Mouse (Mus musculus) kidney, adult 2 months (tissue): ENCODE measurements at regions not wholly inside any gene's neighbourhood (a gene's known extent, or its start where the extent isn't known, plus 50 kb on each side); places are given as distances from the start of the nearest gene placed in this dataset.

Experiments used
- DNase-seq: peaks from one replicate; pipeline ENCODE4 v3.0.0; 2021
- H3K27ac ChIP-seq: fragments of 200-500 bp; 2 replicates; pipeline ENCODE4 v1.5.1; 2012; ENCODE audit warnings: low read depth, low read length, control low read depth, inconsistent platforms; ENCODE audit not compliant: insufficient read depth
- H3K27me3 ChIP-seq: fragments of 200-500 bp; replicated peaks from 2 replicates; pipeline ENCODE4 v1.6.1; 2012; ENCODE audit warnings: mild to moderate bottlenecking, moderate library complexity, low read length, inconsistent platforms; ENCODE audit not compliant: control insufficient read depth, insufficient read depth
- H3K36me3 ChIP-seq: fragments of 200-500 bp; 2 replicates; pipeline ENCODE4 v1.6.1; 2012; ENCODE audit warnings: mild to moderate bottlenecking, moderate library complexity, low read length, inconsistent platforms; ENCODE audit not compliant: control insufficient read depth, insufficient read depth
- H3K4me1 ChIP-seq: fragments of 200-500 bp; 2 replicates; pipeline ENCODE4 v1.6.1; 2011; ENCODE audit warnings: low read length; ENCODE audit not compliant: control insufficient read depth, insufficient read depth
- H3K4me3 ChIP-seq: fragments of 200-500 bp; 2 replicates; pipeline ENCODE4 v1.5.1; 2011; ENCODE audit warnings: mild to moderate bottlenecking, low read depth, low read length, control low read depth; ENCODE audit not compliant: insufficient read depth
- CTCF ChIP-seq: fragments of 200-500 bp; conservative IDR thresholded peaks from 2 replicates; pipeline ENCODE4 v1.5.1; 2011; ENCODE audit warnings: low read depth, mild to moderate bottlenecking, control low read depth, low read length, moderate library complexity, mixed read lengths; ENCODE audit not compliant: insufficient read depth, insufficient read length
- POLR2A ChIP-seq: fragments of 200-500 bp; IDR thresholded peaks from one replicate; pipeline ENCODE4 v1.6.1; 2011; ENCODE audit warnings: low read depth, low read length, control low read depth
- WGBS: fragments of 180-500 bp; shearing (Covaris S2); methylation state at CpG from one replicate; pipeline ENCODE4 v1.1.7; 2018; 5-methylcytosine and 5-hydroxymethylcytosine counted together

GRCm38 (mm10) chr1:184297001-184297740 lies 263.1 kb upstream of the 1700056E22Rik start:
- DNase-seq = no peak
- Histone ChIP-seq H3K27me3 (no peaks in the 10 kb centered on the region), H3K4me1 (no peaks in the 10 kb centered on the region), H3K27ac (no peak overlapping the region), H3K4me3 (no peak overlapping the region), H3K36me3 (no peaks in the 10 kb centered on the region)
- WGBS = 80% methylated on average over 4 of the region's 4 CpGs
- no peak for TF ChIP-seq CTCF
- no peak for TF ChIP-seq POLR2A

GRCm38 (mm10) chr1:184291129-184291528 lies 257.0 kb upstream of the 1700056E22Rik start:
- Histone ChIP-seq H3K36me3 (no peaks in the 10 kb centered on the region), H3K4me3 (no peak overlapping the region), H3K4me1 (no peaks in the 10 kb centered on the region), H3K27ac (no peak overlapping the region), H3K27me3 (no peaks in the 10 kb centered on the region)
- 86% methylated on average over 7 of the region's 7 CpGs for WGBS
- TF ChIP-seq POLR2A (no peak), CTCF (no peak)
- DNase-seq = peak; percentile 33

- Histone ChIP-seq H3K4me3 (no peak overlapping the region), H3K36me3 (no peaks in the 10 kb centered on the region), H3K27me3 (no peaks in the 10 kb centered on the region), H3K4me1 (no peaks in the 10 kb centered on the region), H3K27ac (no peak overlapping the region)
- TF ChIP-seq CTCF (no peak), POLR2A (no peak)
- DNase-seq = peak; percentile 93
- 38% methylated on average over 7 of the region's 7 CpGs for WGBS
These were observed 255.8 kb upstream of the 1700056E22Rik start for GRCm38 (mm10) chr1:184289733-184290416.

GRCm38 (mm10) chr1:184281768-184282167 lies 247.7 kb upstream of the 1700056E22Rik start:
- no peaks in the 10 kb centered on the region; the same call in 1 of the 2 replicates for H3K4me1 ChIP-seq
- WGBS = 37% methylated on average over 5 of the region's 5 CpGs
- DNase-seq = peak; percentile 51
- H3K27ac ChIP-seq = no peak overlapping the region
- H3K27me3 ChIP-seq = no peaks in the 10 kb centered on the region
- no peak overlapping the region for H3K4me3 ChIP-seq
- TF ChIP-seq POLR2A (no peak), CTCF (no peak)
- no peaks in the 10 kb centered on the region for H3K36me3 ChIP-seq

GRCm38 (mm10) chr1:184279263-184279662 lies 245.2 kb upstream of the 1700056E22Rik start:
- Histone ChIP-seq H3K27me3 (no peaks in the 10 kb centered on the region), H3K27ac (no peak overlapping the region), H3K36me3 (no peaks in the 10 kb centered on the region), H3K4me3 (no peak overlapping the region), H3K4me1 (no peaks in the 10 kb centered on the region; the same call in 1 of the 2 replicates)
- peak; percentile 37 for DNase-seq
- WGBS = 38% methylated on average over 10 of the region's 10 CpGs
- TF ChIP-seq CTCF = no peak
- TF ChIP-seq POLR2A = no peak

- Histone ChIP-seq H3K4me3 (no peak overlapping the region), H3K4me1 (no peaks in the 10 kb centered on the region; the same call in 1 of the 2 replicates), H3K36me3 (no peaks in the 10 kb centered on the region), H3K27me3 (no peaks in the 10 kb centered on the region), H3K27ac (no peak overlapping the region)
- 15% methylated on average over 2 of the region's 2 CpGs for WGBS
- TF ChIP-seq POLR2A (no peak), CTCF (no peak)
- no peak for DNase-seq
These were observed 242.9 kb upstream of the 1700056E22Rik start for GRCm38 (mm10) chr1:184277001-184277400.

- Histone ChIP-seq H3K36me3 (no peaks in the 10 kb centered on the region), H3K27ac (no peak overlapping the region), H3K4me1 (no peaks in the 10 kb centered on the region), H3K4me3 (no peak overlapping the region), H3K27me3 (no peaks in the 10 kb centered on the region)
- DNase-seq = peak; percentile 19
- TF ChIP-seq POLR2A (no peak), CTCF (no peak)
- WGBS = 57% methylated on average over 9 of the region's 9 CpGs
These were observed 241.8 kb upstream of the 1700056E22Rik start for GRCm38 (mm10) chr1:184275877-184276276.
